Mouse (Mus musculus) cerebellum, adult 18-20 months (tissue): ENCODE results near the gene Olfr122.

Source experiments
- DNase-seq, 2 experiments: peaks; one replicate each; pipeline ENCODE4 v3.0.0; 2021

Olfr122 gene

GRCm38 (mm10) chr17:37768307-37768706 lies at the start of gene Olfr122:
TSS of gene Olfr122 (plus strand) at chr17:37768607.
- no peak for DNase-seq

- no peak for DNase-seq
Observed at GRCm38 (mm10) chr17:37721508-37721907, 46.9 kb upstream of the Olfr122 start, which contains the start of gene Olfr120. TSS of gene Olfr120 (plus strand) at chr17:37721808.

- DNase-seq: no peak
Observed at GRCm38 (mm10) chr17:37738070-37738469, 30.3 kb upstream of the Olfr122 start.

- no peak for DNase-seq
Observed at GRCm38 (mm10) chr17:37793229-37793628, 24.8 kb downstream of the Olfr122 start, which contains the start of gene Olfr123. TSS of gene Olfr123 (plus strand) at chr17:37793529.

- no peak for DNase-seq
Observed at GRCm38 (mm10) chr17:37799588-37799987, 31.2 kb downstream of the Olfr122 start, which contains the start of gene Olfr124. TSS of gene Olfr124 (plus strand) at chr17:37799888.
